ENCODE assay signal across 8 mouse cellular contexts in genomic region chr19:17388404-17388803, GRCm38 (mm10). TPM values are rescaled to one million over a fixed set of nuclear protein-coding genes. Genes with fewer than 3 reads are reported as not detected.
DNase-seq lines count a peak whose midpoint lies in the region; ATAC-seq and TF ChIP-seq lines count a peak whose summit lies in the region.

No protein-coding gene starts in this region.

- no peak overlapping the region for H3K4me3 ChIP-seq in intestine, postnatal 0 days (ENCODE audit: low read depth, low read length)
- no peak overlapping the region for H3K4me3 ChIP-seq in intestine, embryonic 15.5 days (replicated peaks)
- no peak overlapping the region for H3K4me3 ChIP-seq in forebrain, postnatal 0 days (ENCODE audit: low read depth, low read length)

- no peaks in the 10 kb centered on the region for H3K27me3 ChIP-seq in intestine, postnatal 0 days (replicated peaks; ENCODE audit: control insufficient read depth, insufficient read depth, low read length)
- no peaks in the 10 kb centered on the region; the same call in 1 of the 2 replicates for H3K27me3 ChIP-seq in intestine, embryonic 15.5 days (replicated peaks)
- H3K27me3 ChIP-seq in forebrain, postnatal 0 days (ENCODE audit: insufficient read depth, low read length), result no peaks in the 10 kb centered on the region

- peak; percentile 30 to 33 for DNase-seq in B cell, adult 2 months
- DNase-seq in adipocyte (ENCODE audit: low spot score), result peak; percentile 65
- peak; percentile 65 for DNase-seq in forebrain, postnatal 0 days
- DNase-seq in retina, embryonic 14.5 days (ENCODE audit: low spot score), result peak; percentile 75
- no peak for DNase-seq in thymus, postnatal 10 days (ENCODE audit: low spot score in 2 of 2)
- DNase-seq in urinary bladder, postnatal 25 days (ENCODE audit: low spot score), result no peak

- no peak overlapping the region for H3K9ac ChIP-seq in intestine, postnatal 0 days (ENCODE audit: low read depth, low read length)
- no peak overlapping the region for H3K9ac ChIP-seq in intestine, embryonic 15.5 days
- no peak overlapping the region for H3K9ac ChIP-seq in forebrain, postnatal 0 days

- TF ChIP-seq CTCF in intestine, postnatal 0 days (IDR thresholded peaks at IDR 0.05; ENCODE audit: low read depth), result peak; percentile 74
- TF ChIP-seq CTCF in forebrain, postnatal 0 days (IDR thresholded peaks at IDR 0.05; ENCODE audit: low read depth), result peak; percentile 77

- ATAC-seq in intestine, postnatal 0 days, result peak; percentile 35; the same call in 1 of the 2 replicates
- no peak for ATAC-seq in intestine, embryonic 15.5 days
- peak; percentile 75 for ATAC-seq in forebrain, postnatal 0 days

- no peaks in the 10 kb centered on the region for H3K4me1 ChIP-seq in intestine, postnatal 0 days (replicated peaks; ENCODE audit: control insufficient read depth, insufficient read depth, low read length)
- no peaks in the 10 kb centered on the region for H3K4me1 ChIP-seq in intestine, embryonic 15.5 days (replicated peaks)
- H3K4me1 ChIP-seq in forebrain, postnatal 0 days (ENCODE audit: insufficient read depth), result no peaks in the 10 kb centered on the region

- WGBS in intestine, postnatal 0 days, result 5% methylated on average over 2 of the region's 2 CpGs
- WGBS in intestine, embryonic 15.5 days, result 10% methylated on average over 2 of the region's 2 CpGs
- WGBS in forebrain, postnatal 0 days, result 10% methylated on average over 2 of the region's 2 CpGs

- no peaks in the 10 kb centered on the region for H3K36me3 ChIP-seq in intestine, postnatal 0 days (ENCODE audit: control insufficient read depth, insufficient read depth)
- no peaks in the 10 kb centered on the region for H3K36me3 ChIP-seq in intestine, embryonic 15.5 days
- no peaks in the 10 kb centered on the region for H3K36me3 ChIP-seq in forebrain, postnatal 0 days (ENCODE audit: insufficient read depth)

- no peak overlapping the region for H3K4me2 ChIP-seq in intestine, postnatal 0 days (replicated peaks; ENCODE audit: low read depth)
- no peak overlapping the region for H3K4me2 ChIP-seq in intestine, embryonic 15.5 days (replicated peaks)
- H3K4me2 ChIP-seq in forebrain, postnatal 0 days (ENCODE audit: low read depth), result no peak overlapping the region

- H3K27ac ChIP-seq in intestine, postnatal 0 days (ENCODE audit: low read depth, low read length), result no peak overlapping the region
- H3K27ac ChIP-seq in intestine, embryonic 15.5 days, result no peak overlapping the region
- no peak overlapping the region for H3K27ac ChIP-seq in forebrain, postnatal 0 days (ENCODE audit: low read depth, low read length)

- no peaks in the 10 kb centered on the region for H3K9me3 ChIP-seq in intestine, postnatal 0 days (ENCODE audit: control insufficient read depth)
- H3K9me3 ChIP-seq in intestine, embryonic 15.5 days, result no peaks in the 10 kb centered on the region
- no peaks in the 10 kb centered on the region for H3K9me3 ChIP-seq in forebrain, postnatal 0 days (ENCODE audit: low read length)

RNA-seq across cellular contexts. Expression of gene Rfk, which starts 5.4 kb away (rescaled TPM):
- polyA plus RNA-seq in intestine, postnatal 0 days (2015; fragmentation: Nextera tagmentation; extraction: Ambion mirVana), result 484 and 527 TPM in 2 replicates
- polyA plus RNA-seq in intestine, embryonic 15.5 days (2015; fragmentation: Nextera tagmentation; extraction: Ambion mirVana), result 109 and 117 TPM in 2 replicates
- 41.7 and 51.8 TPM in 2 replicates for total RNA-seq in forebrain, postnatal 0 days (2014; rRNA removed)
- polyA plus RNA-seq in forebrain, postnatal 0 days (2015; fragmentation: Nextera tagmentation; extraction: Ambion mirVana), result 56.2 and 83.1 TPM in 2 replicates

RNA-seq across cellular contexts. Expression of gene Gcnt1, which starts 15.8 kb away (rescaled TPM):
- 1.1 and 1.4 TPM in 2 replicates for polyA plus RNA-seq in intestine, postnatal 0 days (2015; fragmentation: Nextera tagmentation; extraction: Ambion mirVana)
- 4.3 and 5.1 TPM in 2 replicates for polyA plus RNA-seq in intestine, embryonic 15.5 days (2015; fragmentation: Nextera tagmentation; extraction: Ambion mirVana)
- total RNA-seq in forebrain, postnatal 0 days (2014; rRNA removed), result 2.6 and 2.7 TPM in 2 replicates
- 0.83 and 0.84 TPM in 2 replicates for polyA plus RNA-seq in forebrain, postnatal 0 days (2015; fragmentation: Nextera tagmentation; extraction: Ambion mirVana)

Comparison
In these comparisons a context has a peak if more than half of its experiments do, and no peak if none do; other contexts are left out.
1. DNase-seq: peak in B cell, adult 2 months (2 of 2), adipocyte (single experiment), forebrain, postnatal 0 days (single experiment) and retina, embryonic 14.5 days (single experiment); none in thymus, postnatal 10 days (0 of 2) and urinary bladder, postnatal 25 days (single experiment).